Mouse (Mus musculus) MEL (cell line): ENCODE results near the gene Rprd1b.

Experiments used
- BHLHE40 ChIP-seq: IDR thresholded peaks from 2 replicates; pipeline ENCODE4 v1.6.1; 2012; ENCODE audit warnings: low read depth, mild to moderate bottlenecking, inconsistent platforms, low read length, improper control_type of control experiment, borderline replicate concordance
- CTCF ChIP-seq, 3 experiments: IDR thresholded peaks in 2 of 3; conservative IDR thresholded peaks in 1 of 3; 2 replicates each; pipeline ENCODE4 v1.5.1; 2011 to 2012; ENCODE audit warnings: low read length in 3 of 3, low read depth in 2 of 3, mild to moderate bottlenecking in 2 of 3, improper control_type of control experiment in 1 of 3, inconsistent platforms in 1 of 3, mixed read lengths in 1 of 3, moderate library complexity in 1 of 3; ENCODE audit not compliant: control insufficient read depth in 1 of 3, insufficient read depth in 1 of 3, poor library complexity in 1 of 3, severe bottlenecking in 1 of 3
- GATA1 ChIP-seq: IDR thresholded peaks from 2 replicates; pipeline ENCODE4 v1.6.1; 2011; ENCODE audit warnings: low read depth, low read length, improper control_type of control experiment
- MXI1 ChIP-seq: IDR thresholded peaks from 2 replicates; pipeline ENCODE4 v1.6.1; 2011; ENCODE audit warnings: mild to moderate bottlenecking, low read depth, low read length, improper control_type of control experiment
- POLR2A ChIP-seq, 2 experiments: IDR thresholded peaks; 2 replicates each; pipeline ENCODE4 v1.6.1; 2011 to 2012; ENCODE audit warnings: low read length in 2 of 2, mild to moderate bottlenecking in 2 of 2, control low read depth in 1 of 2, improper control_type of control experiment in 1 of 2, low read depth in 1 of 2, moderate library complexity in 1 of 2; ENCODE audit not compliant: control insufficient read depth in 1 of 2, insufficient read depth in 1 of 2, poor library complexity in 1 of 2
- POLR2AphosphoS2 ChIP-seq: IDR thresholded peaks from 2 replicates; pipeline ENCODE4 v1.6.1; 2011; ENCODE audit warnings: low read length, improper control_type of control experiment
- RCOR1 ChIP-seq: IDR thresholded peaks from 2 replicates; pipeline ENCODE4 v1.6.1; 2012; ENCODE audit warnings: low read depth, mild to moderate bottlenecking, inconsistent platforms, low read length, improper control_type of control experiment
- TAL1 ChIP-seq: IDR thresholded peaks from 2 replicates; pipeline ENCODE4 v1.6.1; 2012; ENCODE audit warnings: mild to moderate bottlenecking, inconsistent platforms, low read length, moderate library complexity, mixed read lengths
- UBTF ChIP-seq: IDR thresholded peaks from 2 replicates; pipeline ENCODE4 v1.6.1; 2012; ENCODE audit warnings: low read depth, mild to moderate bottlenecking, inconsistent platforms, low read length, improper control_type of control experiment, moderate library complexity, borderline replicate concordance; ENCODE audit not compliant: insufficient read depth
- USF1 ChIP-seq: IDR thresholded peaks from 2 replicates; pipeline ENCODE4 v1.6.1; 2014; ENCODE audit warnings: low read depth, mild to moderate bottlenecking, inconsistent platforms, low read length, improper control_type of control experiment, moderate library complexity
- ZNF384 ChIP-seq: IDR thresholded peaks from 2 replicates; pipeline ENCODE4 v1.6.1; 2012; ENCODE audit warnings: low read depth, mild to moderate bottlenecking, inconsistent platforms, low read length, improper control_type of control experiment

DNA sequence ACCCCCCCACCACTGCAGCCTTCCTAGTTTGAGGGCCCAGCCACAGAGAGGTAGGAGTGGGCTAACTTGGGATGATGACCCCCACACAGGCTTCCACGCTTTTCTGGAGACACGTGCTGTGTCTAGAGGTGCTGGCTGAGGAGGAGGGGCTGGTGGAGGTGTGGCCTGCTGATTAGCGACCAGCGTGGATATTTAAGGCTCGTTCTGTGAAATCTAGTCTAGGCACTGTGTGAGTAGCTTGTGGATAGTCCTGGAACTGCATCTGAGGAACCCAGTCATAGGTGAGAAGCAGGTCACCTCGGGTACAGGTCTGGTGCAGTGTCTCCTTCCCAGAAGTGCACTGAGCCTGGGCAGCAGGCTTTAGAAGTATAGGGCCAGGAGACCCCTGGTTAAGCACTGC is 88.4 kb downstream of the Rprd1b start:
- no peak for TF ChIP-seq USF1
- TF ChIP-seq BHLHE40 = no peak
- TF ChIP-seq RCOR1 = no peak
- no peak for TF ChIP-seq ZNF384
- TF ChIP-seq POLR2A (IDR thresholded peaks at IDR 0.05; ENCODE audit: control insufficient read depth in 1 of 2, insufficient read depth in 1 of 2, low read depth in 1 of 2, low read length in 2 of 2, poor library complexity in 1 of 2) = no peak
- TF ChIP-seq GATA1 = no peak
- TF ChIP-seq TAL1 = no peak
- no peak for TF ChIP-seq UBTF
- TF ChIP-seq POLR2AphosphoS2 = no peak
- TF ChIP-seq CTCF (IDR thresholded peaks at IDR 0.05 in 2 of 3, conservative IDR thresholded peaks at IDR 0.05 in 1 of 3; ENCODE audit: control insufficient read depth in 1 of 3, insufficient read depth in 1 of 3, low read depth in 2 of 3, low read length in 3 of 3, poor library complexity in 1 of 3, severe bottlenecking in 1 of 3) = no peak
- TF ChIP-seq MXI1 = no peak
